Mouse (Mus musculus) erythroid progenitor cell, adult 5-6 weeks (primary cell): Measurements from ENCODE around the gene Tedc2. TPM values are rescaled to one million over a fixed set of nuclear protein-coding genes. Genes with fewer than 3 reads are reported as not detected.

ENCODE experiments used
- ATAC-seq: replicated peaks from 2 replicates; pipeline ENCODE4 v1.8.0; 2016; ENCODE audit warnings: moderate number of reproducible peaks, mild to moderate bottlenecking, moderate TSS enrichment, inconsistent platforms; ENCODE audit not compliant: poor library complexity, low FRiP score, severe bottlenecking
- total RNA-seq, 2 experiments: library from RNA; stranded (forward) in 1 of 2; stranded (reverse) in 1 of 2; fragments of 150-400 nt in 1 of 2; fragments of 186-747, 209-891 nt in 1 of 2; gene quantifications; 2 replicates each; pipeline versions ENCODE4 v1.2.3 to v1.2.4; 2015 to 2017; ENCODE audit warnings: low replicate concordance in 2 of 2

The Tedc2 gene
- total RNA-seq, 2 experiments from 2014 or later: 13.8 to 16.2 TPM

GRCm38 (mm10) chr17:24216836-24217235 is 3.8 kb downstream of the Tedc2 start:
- no peak for ATAC-seq

- no peak for ATAC-seq
Observed at GRCm38 (mm10) chr17:24213186-24213585, 7.5 kb downstream of the Tedc2 start.

GRCm38 (mm10) chr17:24212441-24213018 is 8.1 kb downstream of the Tedc2 start:
- no peak for ATAC-seq

GRCm38 (mm10) chr17:24211631-24212440 is 8.8 kb downstream of the Tedc2 start:
- ATAC-seq: no peak

- no peak for ATAC-seq
Observed at GRCm38 (mm10) chr17:24210591-24210990, 10.1 kb downstream of the Tedc2 start.

GRCm38 (mm10) chr17:24209916-24210240 is 10.8 kb downstream of the Tedc2 start:
- ATAC-seq: no peak

- peak; percentile 76 for ATAC-seq
Observed at GRCm38 (mm10) chr17:24209043-24209915, 11.4 kb downstream of the Tedc2 start, which contains the start of gene Ntn3. Gene Ntn3, minus strand, starts transcription at chr17:24209531.

GRCm38 (mm10) chr17:24208641-24209042 is 12.0 kb downstream of the Tedc2 start:
- 0 out of 2 replicates have a peak, but pooled peaks have one; percentile 0 for ATAC-seq

- ATAC-seq: no peak
Observed at GRCm38 (mm10) chr17:24207768-24208640, 12.6 kb downstream of the Tedc2 start.

- peak; percentile 59 for ATAC-seq
Observed at GRCm38 (mm10) chr17:24206451-24207351, 13.9 kb downstream of the Tedc2 start.

GRCm38 (mm10) chr17:24205908-24206361 is 14.7 kb downstream of the Tedc2 start:
- peak; percentile 26 for ATAC-seq

GRCm38 (mm10) chr17:24205284-24205888 is 15.3 kb downstream of the Tedc2 start, which contains the start of gene Tbc1d24:
Gene Tbc1d24, minus strand, starts transcription at chr17:24205562.
- ATAC-seq: peak; percentile 36

- ATAC-seq: no peak
Observed at GRCm38 (mm10) chr17:24204846-24205245, 15.8 kb downstream of the Tedc2 start.

- ATAC-seq: no peak
Observed at GRCm38 (mm10) chr17:24203611-24204534, 16.8 kb downstream of the Tedc2 start.

- ATAC-seq: peak; percentile 62
Observed at GRCm38 (mm10) chr17:24203068-24203467, 17.6 kb downstream of the Tedc2 start.

- ATAC-seq: no peak
Observed at GRCm38 (mm10) chr17:24201092-24201491, 19.6 kb downstream of the Tedc2 start.

GRCm38 (mm10) chr17:24199741-24200140 is 20.9 kb downstream of the Tedc2 start:
- no peak for ATAC-seq
